Mouse (Mus musculus) CD4-positive, CD25-positive, alpha-beta regulatory T cell, adult 2 months (primary cell): ENCODE data around the gene Zswim7.

Experiments used
- DNase-seq: peaks from one replicate; pipeline ENCODE4 v3.0.0-alpha.2; 2012; ENCODE audit warnings: low read depth, low spot score

Gene Zswim7

DNA sequence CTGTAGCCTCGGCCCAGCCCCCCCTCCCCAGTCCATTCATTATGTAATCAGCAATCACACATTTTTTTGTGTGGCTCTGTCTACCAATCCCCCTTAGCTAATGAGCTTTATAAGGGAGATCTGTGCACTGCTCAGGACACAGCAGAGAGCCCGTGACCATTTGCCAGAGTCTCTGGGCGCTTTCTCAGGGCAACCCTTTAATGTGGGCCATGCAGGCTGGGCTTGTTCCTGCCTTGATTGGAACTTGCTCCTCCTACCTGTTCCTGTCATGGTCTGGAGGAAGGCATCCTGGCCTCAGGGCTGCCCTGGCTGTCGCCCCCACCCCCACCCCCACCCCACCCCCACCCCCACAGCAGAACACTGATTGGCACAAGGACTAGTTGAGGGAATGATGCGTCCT is 22.0 kb downstream of the Zswim7 start:
- DNase-seq = no peak

DNA sequence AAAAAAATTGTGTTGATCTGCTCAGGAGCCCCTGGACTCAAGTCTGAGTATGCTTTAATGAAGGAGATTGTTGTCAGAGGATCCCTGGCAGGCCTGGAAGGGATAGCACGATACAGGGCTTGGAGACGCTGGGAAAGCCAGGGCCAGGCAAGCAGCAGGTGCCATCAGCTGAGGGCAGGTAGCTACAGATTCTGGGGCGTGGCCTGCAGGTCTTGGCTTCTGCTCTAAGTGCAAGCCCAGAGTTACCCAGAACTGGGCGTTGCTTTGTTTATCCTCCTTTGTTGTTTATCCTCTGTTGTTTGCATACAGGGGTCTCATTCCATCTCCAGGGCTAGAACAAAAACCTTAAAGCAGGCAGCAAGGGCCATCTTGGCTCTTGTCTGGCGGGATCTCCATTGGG is 27.8 kb downstream of the Zswim7 start:
- no peak for DNase-seq

GRCm38 (mm10) chr11:62251047-62251446 is 30.1 kb downstream of the Zswim7 start:
- DNase-seq = peak; percentile 14

GRCm38 (mm10) chr11:62249266-62250037 is 31.7 kb downstream of the Zswim7 start:
- DNase-seq = peak; percentile 22

- peak; percentile 58 for DNase-seq
Observed at GRCm38 (mm10) chr11:62248401-62249244, 32.6 kb downstream of the Zswim7 start, which contains the start of gene Adora2b. Adora2b (plus strand) TSS chr11:62248984.

- no peak for DNase-seq
Observed at GRCm38 (mm10) chr11:62247759-62248400, 33.3 kb downstream of the Zswim7 start.

DNA sequence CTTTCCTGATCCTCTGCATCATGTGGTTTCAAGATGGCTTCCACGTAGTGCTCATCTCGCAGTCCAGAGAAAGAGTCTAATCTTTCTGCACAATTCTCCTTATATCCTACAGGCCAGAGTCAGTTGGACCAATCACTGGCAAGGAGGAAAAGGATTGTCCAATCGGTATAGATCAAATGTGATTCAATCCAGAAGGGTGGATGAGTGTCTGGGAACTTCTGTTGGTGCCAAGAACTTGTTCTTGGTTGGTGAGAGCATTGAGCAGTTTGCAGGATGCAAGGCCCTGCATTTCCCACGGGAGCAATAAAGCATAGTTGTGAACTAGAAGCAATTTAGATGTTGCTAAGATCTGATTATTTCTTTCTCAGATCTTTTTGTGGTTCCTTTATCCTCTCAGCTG is 36.7 kb downstream of the Zswim7 start:
- no peak for DNase-seq

- no peak for DNase-seq
Observed at GRCm38 (mm10) chr11:62243871-62244270, 37.3 kb downstream of the Zswim7 start.

DNA sequence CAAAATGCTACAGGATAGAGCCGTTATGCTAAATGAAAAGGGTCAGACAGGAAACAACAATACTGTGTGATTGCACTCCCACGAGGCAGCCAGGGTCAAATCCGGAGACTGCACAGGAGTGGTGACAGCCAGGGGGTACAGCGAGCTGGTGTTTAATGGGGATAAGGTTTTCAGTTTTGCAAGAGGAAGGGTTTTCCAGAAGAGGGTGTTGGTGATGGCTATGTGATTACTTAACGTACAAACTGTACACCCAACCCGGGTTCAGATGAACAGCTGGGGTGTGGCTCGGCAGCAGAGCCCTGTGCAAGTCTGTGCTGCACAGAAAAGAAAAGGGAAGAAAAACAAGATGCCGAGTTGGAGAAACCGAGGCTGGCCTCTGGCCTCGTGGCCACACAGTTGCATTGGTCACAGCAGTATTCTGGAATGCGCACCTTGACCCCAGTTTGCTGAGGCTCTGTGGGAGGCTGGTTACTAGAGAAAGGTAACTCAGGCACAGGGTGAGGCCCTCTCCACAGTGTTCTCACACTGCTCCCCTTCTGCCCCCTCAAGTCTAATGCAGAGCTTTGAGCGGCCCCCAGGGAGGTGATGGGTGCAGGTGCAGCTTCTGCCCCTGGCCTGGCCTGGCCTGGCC is 40.4 kb downstream of the Zswim7 start:
- no peak for DNase-seq

DNA sequence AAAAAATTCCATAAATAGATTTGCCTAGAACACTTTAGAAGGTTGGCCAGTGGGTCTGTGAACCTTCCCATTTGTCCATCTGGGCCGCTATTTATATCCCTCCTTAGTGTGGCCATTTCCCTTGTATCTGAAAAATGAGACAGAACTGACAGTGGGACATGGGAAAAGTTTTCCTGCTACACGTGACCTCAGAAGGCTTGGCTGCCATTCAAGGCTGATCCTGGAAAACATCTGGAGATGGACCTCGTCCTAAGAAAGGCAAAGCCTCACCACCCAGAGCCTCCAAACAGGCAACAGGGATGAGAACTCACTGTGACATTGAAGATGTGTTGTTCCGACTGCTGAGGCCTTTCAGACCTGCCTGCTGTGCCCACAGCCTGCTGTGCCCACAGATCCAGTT is 56.4 kb downstream of the Zswim7 start:
- DNase-seq = no peak

GRCm38 (mm10) chr11:62223962-62224361 is 57.2 kb downstream of the Zswim7 start:
- no peak for DNase-seq

DNA sequence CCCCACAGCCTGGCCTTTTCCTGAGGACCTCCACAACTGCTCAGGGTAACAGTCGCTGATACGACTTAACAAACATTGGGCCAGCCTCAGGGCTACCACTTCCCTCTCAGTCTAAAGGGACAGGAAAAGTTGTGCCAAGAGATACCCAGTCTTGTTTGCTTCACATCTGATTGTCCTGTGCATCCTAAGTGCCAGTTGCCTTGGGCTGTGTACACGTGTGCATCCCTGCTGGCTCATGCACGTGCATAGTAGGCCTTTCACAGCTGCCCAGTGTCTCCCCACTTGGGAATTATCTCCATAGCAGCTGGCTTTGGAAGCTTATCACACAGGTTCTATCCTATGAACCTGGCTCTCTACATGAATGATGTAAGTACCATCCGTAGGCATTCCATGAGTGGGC is 57.8 kb downstream of the Zswim7 start:
- no peak for DNase-seq

DNA sequence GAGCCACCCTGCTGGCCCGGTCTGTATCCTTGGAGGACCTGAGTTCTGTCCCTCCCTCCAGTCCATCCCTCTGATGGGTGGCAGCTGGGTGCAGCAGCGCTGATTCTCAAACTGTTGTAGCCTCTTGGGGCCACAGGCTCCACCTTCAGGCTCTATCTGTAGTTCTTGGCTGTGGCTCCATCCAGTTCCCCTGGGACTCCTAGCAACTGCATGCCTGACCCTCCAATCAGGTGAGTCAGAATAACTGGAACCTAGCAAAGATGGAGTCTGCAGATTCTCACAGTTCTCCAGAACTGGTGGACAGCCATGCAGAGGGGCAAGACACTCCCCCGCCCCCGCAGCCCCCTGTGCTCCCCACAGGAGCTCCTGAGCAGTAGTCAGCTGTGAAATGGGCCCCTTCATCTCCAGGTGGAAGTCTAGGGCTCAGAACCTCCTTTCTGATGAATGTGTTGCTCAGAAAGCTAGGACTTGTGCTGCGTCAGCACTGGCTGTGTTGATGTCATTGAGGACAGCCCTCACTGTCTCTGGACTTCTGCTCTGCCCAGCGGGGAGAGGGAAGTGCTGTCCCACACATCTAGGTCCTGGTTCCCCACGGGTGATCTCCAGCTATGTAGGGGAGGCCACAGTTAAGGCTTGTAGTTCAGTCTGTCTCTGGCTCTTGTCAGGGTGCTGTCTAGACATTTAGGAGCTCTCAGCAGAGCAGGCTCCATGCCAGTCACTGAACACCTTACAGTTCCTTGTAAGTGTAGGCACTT is 60.2 kb downstream of the Zswim7 start:
- no peak for DNase-seq

DNA sequence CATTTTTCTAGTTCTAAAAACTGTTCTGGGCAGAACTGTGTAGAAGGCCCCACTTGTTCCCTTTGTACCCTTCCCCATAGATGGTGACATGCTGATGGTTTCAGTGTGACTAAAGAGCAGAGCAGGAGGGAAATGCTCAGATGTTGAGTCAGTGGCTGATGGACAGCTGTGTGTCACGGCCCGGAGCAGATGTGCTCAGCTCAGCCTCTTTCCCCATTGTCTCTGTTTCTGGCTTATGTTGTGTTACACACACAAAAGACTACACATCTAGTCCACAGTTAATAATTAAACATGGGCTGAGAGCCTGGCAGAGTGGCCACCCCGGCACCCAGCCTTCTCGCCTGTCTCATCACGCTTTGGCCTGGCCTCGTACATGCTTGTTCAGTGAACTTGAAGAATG is 63.4 kb downstream of the Zswim7 start:
- DNase-seq = no peak
